Mouse (Mus musculus): Measurements from ENCODE around the gene Gga3. TPM values are rescaled to one million over a fixed set of nuclear protein-coding genes. Genes with fewer than 3 reads are reported as not detected.
A peak's percentile ranks its signal among the peaks of the same experiment; 100 is the strongest.

The Gga3 gene
- polyA plus RNA-seq, 2 experiments, result 6.4 to 9.2 TPM

GRCm38 (mm10) chr11:115632247-115632646 is 28.4 kb upstream of the Gga3 start:
- 63% methylated on average over 7 of the region's 7 CpGs for WGBS (ENCODE audit: insufficient replicate concordance)
- Histone ChIP-seq H3K4me3 (ENCODE audit: insufficient read depth in 1 of 2, low read depth in 2 of 2, low read length in 2 of 2) (no peak overlapping the region), H3K27me3 (ENCODE audit: control insufficient read depth, insufficient read depth, low read length) (no peaks in the 10 kb centered on the region), H3K9ac (replicated peaks) (no peak overlapping the region), H3K9me3 (ENCODE audit: control insufficient read depth, low read length) (no peaks in the 10 kb centered on the region), H3K36me3 (replicated peaks; ENCODE audit: control insufficient read depth, insufficient read depth, low read depth) (no peaks in the 10 kb centered on the region), H3K27ac (no peak overlapping the region), H3K4me1 (replicated peaks; ENCODE audit: control insufficient read depth in 2 of 2, insufficient read depth in 2 of 2, low read length in 1 of 2) (peaks cover 0 to 10% of the 10 kb centered on the region in 2 experiments; a peak in 2 of 4 replicates), H3K4me2 (ENCODE audit: low read depth) (no peak overlapping the region)
- ATAC-seq (ENCODE audit: insufficient read depth) (no peak), DNase-seq (ENCODE audit: low read depth in 3 of 3, low spot score in 3 of 3) (no peak)
- TF ChIP-seq EP300 (IDR thresholded peaks at IDR 0.05; ENCODE audit: low read depth) (no peak), CTCF (IDR thresholded peaks at IDR 0.05; ENCODE audit: low read depth) (no peak)

- peak; percentile 79 for TF ChIP-seq CTCF (IDR thresholded peaks at IDR 0.05; ENCODE audit: low read depth)
- TF ChIP-seq EP300 (IDR thresholded peaks at IDR 0.05; ENCODE audit: low read depth), result no peak
- ATAC-seq (ENCODE audit: insufficient read depth) (no peak), DNase-seq (ENCODE audit: low read depth in 3 of 3, low spot score in 3 of 3) (peak in 1 of 3 experiments; percentile 47)
- WGBS (ENCODE audit: insufficient replicate concordance), result 20% methylated on average over 3 of the region's 3 CpGs
- Histone ChIP-seq H3K27me3 (ENCODE audit: control insufficient read depth, insufficient read depth, low read length) (no peaks in the 10 kb centered on the region), H3K4me2 (ENCODE audit: low read depth) (peak overlapping the region; percentile 7), H3K9ac (replicated peaks) (no peak overlapping the region), H3K36me3 (replicated peaks; ENCODE audit: control insufficient read depth, insufficient read depth, low read depth) (no peaks in the 10 kb centered on the region), H3K4me3 (ENCODE audit: insufficient read depth in 1 of 2, low read depth in 2 of 2, low read length in 2 of 2) (no peak overlapping the region), H3K9me3 (ENCODE audit: control insufficient read depth, low read length) (no peaks in the 10 kb centered on the region), H3K4me1 (replicated peaks; ENCODE audit: control insufficient read depth in 2 of 2, insufficient read depth in 2 of 2, low read length in 1 of 2) (peaks cover 0 to 14% of the 10 kb centered on the region in 2 experiments; a peak in 3 of 4 replicates), H3K27ac (no peak overlapping the region)
Measured at GRCm38 (mm10) chr11:115631505-115631890, 27.6 kb upstream of the Gga3 start.

- no peak for ATAC-seq (ENCODE audit: insufficient read depth)
- no peak overlapping the region for H3K9ac ChIP-seq (replicated peaks)
- 39% methylated on average over 16 of the region's 16 CpGs for WGBS (ENCODE audit: insufficient replicate concordance)
- TF ChIP-seq EP300 (IDR thresholded peaks at IDR 0.05; ENCODE audit: low read depth) (no peak), CTCF (IDR thresholded peaks at IDR 0.05; ENCODE audit: low read depth) (no peak)
- H3K4me2 ChIP-seq (ENCODE audit: low read depth), result peak overlapping the region; percentile 7
- H3K36me3 ChIP-seq (replicated peaks; ENCODE audit: control insufficient read depth, insufficient read depth, low read depth), result no peaks in the 10 kb centered on the region
- peak in 1 of 3 experiments; percentile 59 for DNase-seq (ENCODE audit: low read depth in 3 of 3, low spot score in 3 of 3)
- no peaks in the 10 kb centered on the region for H3K9me3 ChIP-seq (ENCODE audit: control insufficient read depth, low read length)
- no peak overlapping the region for H3K27ac ChIP-seq
- H3K27me3 ChIP-seq (ENCODE audit: control insufficient read depth, insufficient read depth, low read length), result no peaks in the 10 kb centered on the region
- no peak overlapping the region for H3K4me3 ChIP-seq (ENCODE audit: insufficient read depth in 1 of 2, low read depth in 2 of 2, low read length in 2 of 2)
- H3K4me1 ChIP-seq (replicated peaks; ENCODE audit: control insufficient read depth in 2 of 2, insufficient read depth in 2 of 2, low read length in 1 of 2), result peaks cover 0 to 14% of the 10 kb centered on the region in 2 experiments; a peak in 3 of 4 replicates
Measured at GRCm38 (mm10) chr11:115630532-115631504, 27.0 kb upstream of the Gga3 start.

GRCm38 (mm10) chr11:115629734-115630531 is 26.1 kb upstream of the Gga3 start:
- no peak overlapping the region for H3K9ac ChIP-seq (replicated peaks)
- 73% methylated on average over 13 of the region's 13 CpGs for WGBS (ENCODE audit: insufficient replicate concordance)
- no peak overlapping the region for H3K4me2 ChIP-seq (ENCODE audit: low read depth)
- ATAC-seq (ENCODE audit: insufficient read depth) (no peak), DNase-seq (ENCODE audit: low read depth in 3 of 3, low spot score in 3 of 3) (no peak)
- TF ChIP-seq CTCF (IDR thresholded peaks at IDR 0.05; ENCODE audit: low read depth) (no peak), EP300 (IDR thresholded peaks at IDR 0.05; ENCODE audit: low read depth) (no peak)
- no peak overlapping the region for H3K27ac ChIP-seq
- H3K4me1 ChIP-seq (replicated peaks; ENCODE audit: control insufficient read depth in 2 of 2, insufficient read depth in 2 of 2, low read length in 1 of 2), result peaks cover 0 to 14% of the 10 kb centered on the region in 2 experiments; a peak in 3 of 4 replicates
- H3K36me3 ChIP-seq (replicated peaks; ENCODE audit: control insufficient read depth, insufficient read depth, low read depth), result no peaks in the 10 kb centered on the region
- no peaks in the 10 kb centered on the region for H3K9me3 ChIP-seq (ENCODE audit: control insufficient read depth, low read length)
- no peak overlapping the region for H3K4me3 ChIP-seq (ENCODE audit: insufficient read depth in 1 of 2, low read depth in 2 of 2, low read length in 2 of 2)
- H3K27me3 ChIP-seq (ENCODE audit: control insufficient read depth, insufficient read depth, low read length), result no peaks in the 10 kb centered on the region

All from liver, embryonic 14.5 days (tissue).